Comparison of ENCODE assay signal across 10 mouse cellular contexts in the genomic region with DNA sequence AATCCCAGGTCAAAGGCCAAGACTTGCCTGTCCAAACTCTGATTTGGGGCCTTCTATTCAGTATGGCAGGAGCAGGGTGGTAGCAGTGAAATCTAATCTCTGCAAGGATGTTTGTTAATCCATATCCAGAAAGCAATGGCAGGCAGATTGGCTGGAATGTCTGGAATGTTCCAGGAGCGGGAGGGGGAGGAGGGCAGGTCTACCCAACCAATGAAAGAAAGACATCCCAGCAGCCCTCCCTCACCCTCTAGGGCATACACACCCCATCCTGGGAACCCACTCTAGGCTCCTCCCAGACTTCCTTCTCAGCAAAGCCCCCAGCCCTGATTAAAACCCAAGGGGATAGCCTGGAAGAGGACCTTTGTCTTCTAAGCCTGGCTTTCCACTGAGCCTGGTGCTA. TPM values are rescaled to one million over a fixed set of nuclear protein-coding genes. Genes with fewer than 3 reads are reported as not detected.
DNase-seq lines count a peak whose midpoint lies in the region; ATAC-seq lines count a peak whose summit lies in the region.
"Had no signal": no experiment of that assay in that cellular context is flagged by ENCODE, and none has a peak within 500 bp of the region (broad histone marks: within the 10 kb centered on the region; RNA-seq: fewer than 3 reads in every experiment).

No protein-coding gene starts in this region.

- H3K4me3 ChIP-seq in hindbrain, embryonic 11.5 days (ENCODE audit: low read depth, low read length), result no peak overlapping the region
- no peak overlapping the region for H3K4me3 ChIP-seq in hindbrain, embryonic 16.5 days (ENCODE audit: low read length)
- peak overlapping the region; percentile 22 for H3K4me3 ChIP-seq in kidney, embryonic 16.5 days (ENCODE audit: low read length)
- H3K4me3 ChIP-seq: myocyte had no signal

- H3K9ac ChIP-seq in hindbrain, embryonic 11.5 days (ENCODE audit: low read depth, low read length), result no peak overlapping the region
- no peak overlapping the region for H3K9ac ChIP-seq in hindbrain, embryonic 16.5 days (ENCODE audit: low read depth, low read length)
- peak overlapping the region; percentile 33; the same call in 1 of the 2 replicates for H3K9ac ChIP-seq in kidney, embryonic 16.5 days (replicated peaks; ENCODE audit: low read length)

- 0 out of 2 replicates have a peak, but pooled peaks cover 6% of the 10 kb centered on the region for H3K4me1 ChIP-seq in hindbrain, embryonic 11.5 days (replicated peaks; ENCODE audit: control insufficient read depth, insufficient read depth, low read length)
- no peaks in the 10 kb centered on the region for H3K4me1 ChIP-seq in hindbrain, embryonic 16.5 days (ENCODE audit: control insufficient read depth, insufficient read depth, low read depth, low read length)
- H3K4me1 ChIP-seq in kidney, embryonic 16.5 days (ENCODE audit: insufficient read depth, low read length), result peaks cover 27% of the 10 kb centered on the region

- no peak for DNase-seq in hindbrain, embryonic 11.5 days (ENCODE audit: low spot score)
- DNase-seq in embryo, embryonic 11.5 days (ENCODE audit: low read depth, low spot score), result peak; percentile 41
- DNase-seq in lung, postnatal 4 days, result peak; percentile 34 to 62
- DNase-seq in cerebellum, adult 8-10 months, result no peak
- DNase-seq in layer of hippocampus, adult 9-11 months, result no peak

- H3K36me3 ChIP-seq in hindbrain, embryonic 11.5 days (ENCODE audit: control insufficient read depth, insufficient read depth, low read length), result no peaks in the 10 kb centered on the region
- no peaks in the 10 kb centered on the region for H3K36me3 ChIP-seq in hindbrain, embryonic 16.5 days (ENCODE audit: control insufficient read depth, insufficient read depth, low read length)
- H3K36me3 ChIP-seq in kidney, embryonic 16.5 days (ENCODE audit: insufficient read depth, low read length), result peaks cover 19% of the 10 kb centered on the region

- no peak for ATAC-seq in hindbrain, embryonic 11.5 days (ENCODE audit: low FRiP score)
- no peak for ATAC-seq in hindbrain, embryonic 16.5 days
- ATAC-seq in kidney, embryonic 16.5 days (ENCODE audit: low FRiP score, low TSS enrichment), result peak; percentile 86
- no peak for ATAC-seq in inflammation-experienced regulatory T-cells, adult 6 months
- ATAC-seq: Patski had no signal

- peak overlapping the region; percentile 62; the same call in 1 of the 2 replicates for H3K27ac ChIP-seq in hindbrain, embryonic 11.5 days (ENCODE audit: low read depth, low read length)
- H3K27ac ChIP-seq in hindbrain, embryonic 16.5 days (ENCODE audit: low read depth, low read length), result no peak overlapping the region
- H3K27ac ChIP-seq in kidney, embryonic 16.5 days (ENCODE audit: low read length), result peak overlapping the region; percentile 81

- H3K27me3 ChIP-seq in hindbrain, embryonic 11.5 days (ENCODE audit: control insufficient read depth, insufficient read depth, low read length), result no peaks in the 10 kb centered on the region
- no peaks in the 10 kb centered on the region for H3K27me3 ChIP-seq in hindbrain, embryonic 16.5 days (replicated peaks; ENCODE audit: control insufficient read depth, insufficient read depth, low read length)
- no peaks in the 10 kb centered on the region for H3K27me3 ChIP-seq in kidney, embryonic 16.5 days (ENCODE audit: insufficient read depth, low read length)
- H3K27me3 ChIP-seq: Patski had no signal

- WGBS in hindbrain, embryonic 11.5 days, result 15% methylated on average over 1 of the region's 1 CpGs
- 31% methylated on average over 1 of the region's 1 CpGs for WGBS in hindbrain, embryonic 16.5 days
- WGBS in kidney, embryonic 16.5 days, result 24% methylated on average over 1 of the region's 1 CpGs

- no peaks in the 10 kb centered on the region for H3K9me3 ChIP-seq in hindbrain, embryonic 11.5 days (ENCODE audit: control insufficient read depth, low read length)
- H3K9me3 ChIP-seq in hindbrain, embryonic 16.5 days (ENCODE audit: control insufficient read depth, low read length), result no peaks in the 10 kb centered on the region
- no peaks in the 10 kb centered on the region for H3K9me3 ChIP-seq in kidney, embryonic 16.5 days (ENCODE audit: low read length)

- H3K4me2 ChIP-seq in hindbrain, embryonic 11.5 days (replicated peaks; ENCODE audit: low read depth, low read length), result no peak overlapping the region
- H3K4me2 ChIP-seq in hindbrain, embryonic 16.5 days (ENCODE audit: low read length), result no peak overlapping the region
- peak overlapping the region; percentile 41 for H3K4me2 ChIP-seq in kidney, embryonic 16.5 days (replicated peaks; ENCODE audit: low read depth, low read length)

RNA-seq across cellular contexts. Expression of gene Igf2bp1, which starts 23.3 kb away (rescaled TPM):
- polyA plus RNA-seq in hindbrain, embryonic 11.5 days (2014; fragmentation: Nextera tagmentation; extraction: Ambion mirVana), result 80.6 and 83.9 TPM in 2 replicates
- polyA plus RNA-seq in hindbrain, embryonic 16.5 days (2015; fragmentation: Nextera tagmentation; extraction: Ambion mirVana), result 6.1 and 11.3 TPM in 2 replicates
- polyA plus RNA-seq in kidney, embryonic 16.5 days (2015; fragmentation: Nextera tagmentation; extraction: Ambion mirVana), result 57.2 and 62.5 TPM in 2 replicates
- not detected for polyA plus RNA-seq in inflammation-experienced regulatory T-cells, adult 6 months (2017; shearing (Covaris generic))

RNA-seq across cellular contexts. Expression of gene Gip, which starts 41.9 kb away (rescaled TPM):
- polyA plus RNA-seq in hindbrain, embryonic 11.5 days (2014; fragmentation: Nextera tagmentation; extraction: Ambion mirVana), result not detected in 2 replicates
- not detected in 2 replicates for polyA plus RNA-seq in hindbrain, embryonic 16.5 days (2015; fragmentation: Nextera tagmentation; extraction: Ambion mirVana)
- polyA plus RNA-seq in kidney, embryonic 16.5 days (2015; fragmentation: Nextera tagmentation; extraction: Ambion mirVana), result not detected in 2 replicates
- polyA plus RNA-seq in inflammation-experienced regulatory T-cells, adult 6 months (2017; shearing (Covaris generic)), result not detected
- polyA plus RNA-seq: myocyte, Patski had no signal

RNA-seq across cellular contexts. Expression of gene Snf8, which starts 52.2 kb away (rescaled TPM):
- polyA plus RNA-seq in hindbrain, embryonic 11.5 days (2014; fragmentation: Nextera tagmentation; extraction: Ambion mirVana), result 47.3 and 48.8 TPM in 2 replicates
- polyA plus RNA-seq in hindbrain, embryonic 16.5 days (2015; fragmentation: Nextera tagmentation; extraction: Ambion mirVana), result 120 and 132 TPM in 2 replicates
- polyA plus RNA-seq in kidney, embryonic 16.5 days (2015; fragmentation: Nextera tagmentation; extraction: Ambion mirVana), result 93.1 and 96.0 TPM in 2 replicates
- 10 to 100 TPM; 37.7 to 51.2 (median 42.6) TPM for polyA plus RNA-seq in inflammation-experienced regulatory T-cells, adult 6 months (2017; shearing (Covaris generic))

Comparison
In these comparisons a context has a peak if more than half of its experiments do, and no peak if none do; other contexts are left out.
1. DNase-seq: peak in embryo, embryonic 11.5 days (single experiment) and lung, postnatal 4 days (2 of 2); none in hindbrain, embryonic 11.5 days (single experiment), cerebellum, adult 8-10 months (single experiment) and layer of hippocampus, adult 9-11 months (single experiment).